Mouse (Mus musculus): ENCODE measurements around the gene Ppfia3.

The Ppfia3 gene

GRCm38 (mm10) chr7:45312686-45313453 is 53.9 kb downstream of the Ppfia3 start:
- no peak for DNase-seq (ENCODE audit: low read depth, low spot score)

GRCm38 (mm10) chr7:45312023-45312422 is 54.8 kb downstream of the Ppfia3 start:
- no peak for DNase-seq (ENCODE audit: low read depth, low spot score)

- no peak for DNase-seq (ENCODE audit: low read depth, low spot score)
Measured at GRCm38 (mm10) chr7:45309455-45309854, 57.4 kb downstream of the Ppfia3 start.

- no peak for DNase-seq (ENCODE audit: low read depth, low spot score)
Measured at GRCm38 (mm10) chr7:45308551-45309240, 58.1 kb downstream of the Ppfia3 start.

- DNase-seq (ENCODE audit: low read depth, low spot score) = no peak
Measured at GRCm38 (mm10) chr7:45305275-45305674, 61.5 kb downstream of the Ppfia3 start.

- DNase-seq (ENCODE audit: low read depth, low spot score) = no peak
Measured at GRCm38 (mm10) chr7:45304869-45305268, 62.0 kb downstream of the Ppfia3 start.

GRCm38 (mm10) chr7:45302626-45303025 is 64.2 kb downstream of the Ppfia3 start:
- no peak for DNase-seq (ENCODE audit: low read depth, low spot score)

GRCm38 (mm10) chr7:45300270-45300669 is 66.5 kb downstream of the Ppfia3 start:
- peak; percentile 46 for DNase-seq (ENCODE audit: low read depth, low spot score)

GRCm38 (mm10) chr7:45299752-45300151 is 67.1 kb downstream of the Ppfia3 start:
- DNase-seq (ENCODE audit: low read depth, low spot score) = peak; percentile 52

GRCm38 (mm10) chr7:45297563-45297962 is 69.3 kb downstream of the Ppfia3 start:
- DNase-seq (ENCODE audit: low read depth, low spot score) = no peak

GRCm38 (mm10) chr7:45296626-45297025 is 70.2 kb downstream of the Ppfia3 start:
- no peak for DNase-seq (ENCODE audit: low read depth, low spot score)
